Mouse (Mus musculus): ENCODE measurements around the gene Adgrd1.

DNA sequence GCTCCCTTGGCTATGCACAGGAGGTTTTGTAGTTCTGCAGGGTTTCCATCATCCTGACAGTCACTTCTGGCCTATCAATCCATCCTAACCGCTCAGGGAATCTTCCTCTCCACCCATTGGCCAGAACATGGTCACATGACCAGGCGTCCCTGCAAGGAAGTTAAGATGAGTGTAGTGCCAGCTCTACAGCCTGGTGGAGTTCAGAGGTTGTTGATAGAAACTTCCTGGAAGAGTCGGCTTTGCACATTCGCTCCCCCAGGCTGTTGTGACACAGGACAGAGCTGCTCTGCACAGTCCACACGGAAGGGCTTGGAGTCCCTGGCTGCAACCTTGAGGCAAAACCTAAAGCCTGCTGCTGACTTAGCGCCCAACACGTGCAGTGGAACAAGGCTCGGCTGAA lies 152.5 kb downstream of the Adgrd1 start:
- no peak for TF ChIP-seq MYOG (IDR thresholded peaks at IDR 0.05; ENCODE audit: control insufficient read depth in 1 of 3, insufficient read depth in 1 of 3, insufficient read length in 2 of 3, low read depth in 2 of 3)
- no peak for TF ChIP-seq USF1 (IDR thresholded peaks at IDR 0.05; ENCODE audit: low read depth)
- no peak for TF ChIP-seq CEBPB (IDR thresholded peaks at IDR 0.05; ENCODE audit: insufficient read depth, poor library complexity, severe bottlenecking)
- no peak for TF ChIP-seq TCF3 (IDR thresholded peaks at IDR 0.05; ENCODE audit: insufficient read length, low read depth)
- no peak for TF ChIP-seq POLR2A (IDR thresholded peaks at IDR 0.05; ENCODE audit: insufficient read length, low read depth)
- no peak for TF ChIP-seq MAX (IDR thresholded peaks at IDR 0.05; ENCODE audit: low read depth)
- no peak for TF ChIP-seq E2F4 (IDR thresholded peaks at IDR 0.05; ENCODE audit: insufficient read depth)
- TF ChIP-seq POLR2AphosphoS2 (IDR thresholded peaks at IDR 0.05; ENCODE audit: insufficient read length, low read depth), result no peak
- TF ChIP-seq TCF12 (IDR thresholded peaks at IDR 0.05; ENCODE audit: insufficient read depth, poor library complexity, severe bottlenecking), result no peak
- no peak for TF ChIP-seq REST (IDR thresholded peaks at IDR 0.05; ENCODE audit: insufficient read depth, insufficient read length)
- no peak for TF ChIP-seq MYOD1 (IDR thresholded peaks at IDR 0.05; ENCODE audit: control insufficient read depth in 1 of 3, insufficient read length in 2 of 3, low read depth in 2 of 3)
